Mouse (Mus musculus) liver, embryonic 14.5 days (tissue): ENCODE measurements around the gene Rpusd4. TPM values are rescaled to one million over a fixed set of nuclear protein-coding genes. Genes with fewer than 3 reads are reported as not detected.
A peak's percentile ranks its signal among the peaks of the same experiment; 100 is the strongest.

Experiments
- ATAC-seq: fragments of 200-750 bp; cut with Nextera tagmentation; 2 replicates; pipeline ENCODE4 v1.8.0; 2017; ENCODE audit warnings: moderate number of reproducible peaks, mild to moderate bottlenecking, moderate library complexity; ENCODE audit not compliant: insufficient read depth
- DNase-seq, 3 experiments: peaks; one replicate each; pipeline ENCODE4 v3.0.0-alpha.2; 2012 to 2013; ENCODE audit warnings: low read depth in 3 of 3, low spot score in 3 of 3
- H3K27ac ChIP-seq: fragments of 300-500 bp; sonication (generic); 2 replicates; pipeline ENCODE4 v1.5.1; 2014; ENCODE audit warnings: moderate library complexity, mild to moderate bottlenecking, control low read depth, inconsistent platforms
- H3K27me3 ChIP-seq: fragments of 300-500 bp; sonication (generic); 2 replicates; pipeline ENCODE4 v1.6.1; 2014; ENCODE audit warnings: mild to moderate bottlenecking, low read length, moderate library complexity; ENCODE audit not compliant: control insufficient read depth, insufficient read depth
- H3K36me3 ChIP-seq: fragments of 300-500 bp; sonication (generic); replicated peaks from 2 replicates; pipeline ENCODE4 v1.6.1; 2014; ENCODE audit warnings: low read depth; ENCODE audit not compliant: control insufficient read depth, insufficient read depth
- H3K4me1 ChIP-seq, 2 experiments: fragments of 200-500 bp in 1 of 2; fragments of 300-500 bp in 1 of 2; sonication (generic) in 1 of 2; replicated peaks; 2 replicates each; pipeline ENCODE4 v1.6.1; 2012 to 2014; ENCODE audit warnings: antibody characterized with exemption in 1 of 2, inconsistent platforms in 1 of 2, low read length in 1 of 2; ENCODE audit not compliant: control insufficient read depth in 2 of 2, insufficient read depth in 2 of 2
- H3K4me2 ChIP-seq: fragments of 300-500 bp; sonication (generic); 2 replicates; pipeline ENCODE4 v1.6.1; 2014; ENCODE audit warnings: low read depth, mild to moderate bottlenecking, control low read depth, moderate library complexity
- H3K4me3 ChIP-seq, 2 experiments: fragments of 200-500 bp in 1 of 2; fragments of 300-500 bp in 1 of 2; sonication (generic) in 1 of 2; 2 replicates each; pipeline ENCODE4 v1.5.1; 2012 to 2014; ENCODE audit warnings: low read depth in 2 of 2, low read length in 2 of 2, mild to moderate bottlenecking in 2 of 2, control low read depth in 1 of 2, inconsistent platforms in 1 of 2, moderate library complexity in 1 of 2; ENCODE audit not compliant: insufficient read depth in 1 of 2
- H3K9ac ChIP-seq: fragments of 300-500 bp; sonication (generic); replicated peaks from 2 replicates; pipeline ENCODE4 v1.6.1; 2014; ENCODE audit warnings: mild to moderate bottlenecking, control low read depth, moderate library complexity
- H3K9me3 ChIP-seq: fragments of 300-500 bp; sonication (generic); 2 replicates; pipeline ENCODE4 v1.6.1; 2016; ENCODE audit warnings: low read length, mixed read lengths; ENCODE audit not compliant: control insufficient read depth
- CTCF ChIP-seq: IDR thresholded peaks from 2 replicates; pipeline ENCODE4 v1.5.1; 2016; ENCODE audit warnings: antibody characterized with exemption, low read depth, control low read depth
- EP300 ChIP-seq: IDR thresholded peaks from 2 replicates; pipeline ENCODE4 v1.6.1; 2016; ENCODE audit warnings: antibody characterized with exemption, low read depth
- WGBS: fragments of 180-500 bp; shearing (Covaris S2); extraction: QIAGEN DNeasy Blood & Tissue Kit; methylation state at CpG from one replicate; pipeline ENCODE4 v1.1.7; 2014; ENCODE audit not compliant: insufficient replicate concordance; 5-methylcytosine and 5-hydroxymethylcytosine counted together
- polyA plus RNA-seq, 2 experiments: library from polyadenylated mRNA; depleted of rRNA in 1 of 2; stranded (reverse) in 1 of 2; unstranded in 1 of 2; fragments of >200 nt; fragmentation: Nextera tagmentation in 1 of 2; extraction: Ambion mirVana in 1 of 2; gene quantifications; 2 replicates each; pipeline versions ENCODE4 v1.2.1 to v1.2.3; 2012 to 2014

Rpusd4 gene
- polyA plus RNA-seq (2012; rRNA removed) (7.6 and 8.9 TPM in 2 replicates), polyA plus RNA-seq (2014; fragmentation: Nextera tagmentation; extraction: Ambion mirVana) (11.4 and 15.3 TPM in 2 replicates)

- Histone ChIP-seq H3K27me3 (no peaks in the 10 kb centered on the region), H3K4me3 (peak within 1 kb of the TSS; percentile 68 to 92), H3K36me3 (peaks cover 2% of the 10 kb centered on the region), H3K4me1 (peaks cover 33 to 42% of the 10 kb centered on the region in 2 experiments), H3K4me2 (peak within 1 kb of the TSS; percentile 86), H3K9me3 (no peaks in the 10 kb centered on the region), H3K27ac (peak within 1 kb of the TSS; percentile 2; the same call in 1 of the 2 replicates), H3K9ac (peak within 1 kb of the TSS; percentile 80)
- peak; percentile 83 to 87 (median 85) for DNase-seq
- no peak for TF ChIP-seq CTCF
- no peak for TF ChIP-seq EP300
- under 1% methylated on average over 60 of the region's 62 CpGs for WGBS
- ATAC-seq = peak; percentile 91
These were observed at the start of gene Rpusd4, which contains the start of gene Fam118b for GRCm38 (mm10) chr9:35267146-35267975. Gene Rpusd4, plus strand, starts transcription at chr9:35267865. Gene Fam118b, minus strand, starts transcription at chr9:35267805.

DNA sequence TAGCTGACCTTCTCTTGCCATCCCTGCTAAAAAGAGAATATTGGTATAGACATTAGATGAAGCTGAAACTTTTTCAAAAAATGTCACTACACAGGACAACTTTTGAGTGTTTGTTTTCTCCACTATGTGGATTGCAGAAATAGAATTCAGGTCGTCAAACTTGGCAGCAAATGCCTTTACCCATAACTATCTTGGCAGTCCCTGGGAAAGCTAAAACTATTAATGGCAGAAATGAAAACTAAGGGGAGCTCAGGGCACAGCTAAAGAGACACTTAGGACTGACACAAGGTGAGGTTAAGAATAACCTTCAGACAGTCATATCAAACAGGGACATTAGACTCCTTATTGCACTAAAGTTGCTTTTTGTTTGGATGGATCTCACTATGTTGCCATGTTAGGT, 49.7 kb upstream of the Rpusd4 start:
- Histone ChIP-seq H3K4me2 (no peak overlapping the region), H3K4me3 (no peak overlapping the region), H3K9ac (no peak overlapping the region), H3K36me3 (peaks cover 37% of the 10 kb centered on the region), H3K9me3 (no peaks in the 10 kb centered on the region), H3K4me1 (no peaks in the 10 kb centered on the region), H3K27ac (no peak overlapping the region), H3K27me3 (no peaks in the 10 kb centered on the region)
- no peak for ATAC-seq
- TF ChIP-seq CTCF = no peak
- no peak for DNase-seq
- 66% methylated on average over 1 of the region's 1 CpGs for WGBS

- ATAC-seq (no peak), DNase-seq (no peak)
- 90% methylated on average over 3 of the region's 3 CpGs for WGBS
- TF ChIP-seq CTCF = no peak
- no peak for TF ChIP-seq EP300
- no peak overlapping the region for H3K4me3 ChIP-seq
- H3K9me3 ChIP-seq = no peaks in the 10 kb centered on the region
- H3K9ac ChIP-seq = no peak overlapping the region
- H3K4me1 ChIP-seq = no peaks in the 10 kb centered on the region
- no peaks in the 10 kb centered on the region for H3K27me3 ChIP-seq
- no peaks in the 10 kb centered on the region for H3K36me3 ChIP-seq
- no peak overlapping the region for H3K27ac ChIP-seq
- H3K4me2 ChIP-seq = no peak overlapping the region
These were observed 44.2 kb upstream of the Rpusd4 start for GRCm38 (mm10) chr9:35223466-35223865.

DNA sequence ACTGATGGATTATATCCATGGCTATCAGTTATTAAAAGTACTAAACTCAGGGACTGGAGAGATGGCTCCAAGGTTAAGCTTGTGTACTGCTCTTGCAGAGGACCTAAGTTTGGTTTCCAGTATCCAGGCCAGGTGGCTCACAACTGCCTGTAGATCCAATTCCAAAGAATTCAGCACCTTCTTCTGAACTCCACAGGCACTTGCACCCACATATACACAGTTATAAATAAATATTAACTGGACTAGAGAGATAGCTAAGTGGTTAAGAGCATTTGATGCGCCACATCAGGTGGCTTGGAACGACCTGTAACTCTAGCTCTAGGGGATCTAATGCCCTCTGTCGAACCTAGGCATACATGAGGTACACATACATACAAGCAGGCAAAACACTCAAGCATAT, 39.0 kb upstream of the Rpusd4 start:
- no peaks in the 10 kb centered on the region for H3K27me3 ChIP-seq
- ATAC-seq (no peak), DNase-seq (no peak)
- no peaks in the 10 kb centered on the region for H3K36me3 ChIP-seq
- H3K9me3 ChIP-seq = no peaks in the 10 kb centered on the region
- no peak overlapping the region for H3K9ac ChIP-seq
- no peak overlapping the region for H3K27ac ChIP-seq
- no peak for TF ChIP-seq EP300
- no peaks in the 10 kb centered on the region for H3K4me1 ChIP-seq
- H3K4me3 ChIP-seq = no peak overlapping the region
- WGBS = 70% methylated on average over 3 of the region's 3 CpGs
- H3K4me2 ChIP-seq = no peak overlapping the region

- Histone ChIP-seq H3K27ac (no peak overlapping the region), H3K4me1 (no peaks in the 10 kb centered on the region), H3K4me3 (no peak overlapping the region), H3K27me3 (no peaks in the 10 kb centered on the region), H3K36me3 (no peaks in the 10 kb centered on the region; the same call in 1 of the 2 replicates), H3K9me3 (no peaks in the 10 kb centered on the region), H3K9ac (no peak overlapping the region), H3K4me2 (no peak overlapping the region)
- DNase-seq (no peak), ATAC-seq (no peak)
- 76% methylated on average over 3 of the region's 3 CpGs for WGBS
- no peak for TF ChIP-seq CTCF
- no peak for TF ChIP-seq EP300
These were observed 31.7 kb upstream of the Rpusd4 start for GRCm38 (mm10) chr9:35235996-35236395.
